Mouse (Mus musculus) liver, postnatal 0 days (tissue): Measurements from ENCODE around the gene Plet1. TPM values are rescaled to one million over a fixed set of nuclear protein-coding genes. Genes with fewer than 3 reads are reported as not detected.

Experiments used
- ATAC-seq: fragments of 200-750 bp; cut with Nextera tagmentation; 2 replicates; pipeline ENCODE4 v1.8.0; 2017; ENCODE audit warnings: mild to moderate bottlenecking, moderate library complexity
- DNase-seq: peaks from one replicate; pipeline ENCODE4 v3.0.0-alpha.2; 2016
- H3K27ac ChIP-seq: fragments of 300-500 bp; sonication (generic); 2 replicates; pipeline ENCODE4 v1.5.1; 2014; ENCODE audit warnings: antibody characterized with exemption, moderate library complexity, mild to moderate bottlenecking, low read depth
- H3K27me3 ChIP-seq: fragments of 300-500 bp; sonication (generic); 2 replicates; pipeline ENCODE4 v1.6.1; 2014; ENCODE audit warnings: low read length, control low read depth, mixed read lengths; ENCODE audit not compliant: insufficient read depth
- H3K36me3 ChIP-seq: fragments of 300-500 bp; sonication (generic); replicated peaks from 2 replicates; pipeline ENCODE4 v1.6.1; 2014; ENCODE audit warnings: mild to moderate bottlenecking, control low read depth, low read length, moderate library complexity, mixed read lengths; ENCODE audit not compliant: insufficient read depth
- H3K4me1 ChIP-seq: fragments of 300-500 bp; sonication (generic); 2 replicates; pipeline ENCODE4 v1.6.1; 2014; ENCODE audit warnings: antibody characterized with exemption, mild to moderate bottlenecking, control low read depth; ENCODE audit not compliant: insufficient read depth
- H3K4me2 ChIP-seq: fragments of 300-500 bp; sonication (generic); 2 replicates; pipeline ENCODE4 v1.6.1; 2014; ENCODE audit warnings: low read depth, mild to moderate bottlenecking, low read length, moderate library complexity, mixed read lengths
- H3K4me3 ChIP-seq: fragments of 300-500 bp; sonication (generic); 2 replicates; pipeline ENCODE4 v1.5.1; 2014; ENCODE audit warnings: low read depth, low read length
- H3K9ac ChIP-seq: fragments of 300-500 bp; sonication (generic); replicated peaks from 2 replicates; pipeline ENCODE4 v1.6.1; 2014; ENCODE audit warnings: mild to moderate bottlenecking, moderate library complexity
- H3K9me3 ChIP-seq: fragments of 300-500 bp; sonication (generic); 2 replicates; pipeline ENCODE4 v1.6.1; 2016; ENCODE audit warnings: mild to moderate bottlenecking, control low read depth, low read length, mixed read lengths
- CTCF ChIP-seq: sonication (generic); IDR thresholded peaks from 2 replicates; pipeline ENCODE4 v1.5.1; 2016; ENCODE audit warnings: antibody characterized with exemption, low read depth
- EP300 ChIP-seq: IDR thresholded peaks from 2 replicates; pipeline ENCODE4 v1.6.1; 2016; ENCODE audit warnings: antibody characterized with exemption, low read depth, mild to moderate bottlenecking
- WGBS: fragments of 180-500 bp; shearing (Covaris S2); extraction: QIAGEN DNeasy Blood & Tissue Kit; methylation state at CpG from one replicate; pipeline ENCODE4 v1.1.7; 2014; ENCODE audit not compliant: insufficient replicate concordance; 5-methylcytosine and 5-hydroxymethylcytosine counted together
- polyA plus RNA-seq: library from polyadenylated mRNA; unstranded; fragments of >200 nt; fragmentation: Nextera tagmentation; extraction: Ambion mirVana; gene quantifications from 2 replicates; pipeline ENCODE4 v1.2.1, GENCODE M21; 2015

Gene Plet1
- polyA plus RNA-seq, 1 experiment from 2014 or later = 1.0 TPM

DNA sequence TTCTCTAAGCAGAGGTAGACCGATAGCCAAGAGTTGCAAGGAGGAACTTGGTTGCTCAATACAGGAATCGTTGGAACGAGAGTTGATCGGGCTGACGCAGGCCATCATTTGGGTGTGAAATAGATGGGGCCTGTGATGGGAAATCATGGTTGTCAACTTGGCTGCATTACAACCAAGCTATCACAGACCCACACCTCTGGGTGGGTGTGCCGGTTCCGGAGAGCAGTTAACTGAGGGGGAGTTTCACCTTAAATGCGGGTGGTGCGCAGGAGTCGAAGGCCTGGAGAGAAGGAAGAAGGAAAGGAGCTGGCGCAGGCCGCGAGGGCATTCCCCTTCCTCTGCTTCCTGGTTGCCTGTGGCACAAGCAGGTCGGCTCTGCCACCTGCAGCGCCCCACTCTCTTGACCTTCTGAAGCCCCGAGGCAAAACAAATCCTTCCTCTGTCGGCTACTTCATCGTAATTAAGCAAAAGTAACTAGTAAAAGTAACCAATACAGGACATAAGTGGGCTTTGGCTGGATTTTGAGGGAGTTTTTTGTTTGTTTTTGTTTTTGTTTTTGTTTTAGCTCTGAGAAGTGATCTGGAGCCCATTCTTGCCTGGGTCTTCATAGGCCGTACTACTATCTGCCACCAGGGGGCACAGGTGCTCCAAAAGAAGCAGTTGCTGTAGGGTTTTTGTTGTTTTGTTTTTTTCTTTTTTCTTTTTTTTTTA lies 31.7 kb upstream of the Plet1 start:
- DNase-seq (peak; percentile 78), ATAC-seq (peak; percentile 71)
- no peaks in the 10 kb centered on the region for H3K36me3 ChIP-seq
- no peaks in the 10 kb centered on the region for H3K9me3 ChIP-seq
- TF ChIP-seq CTCF (peak; percentile 89), EP300 (no peak)
- H3K4me1 ChIP-seq = peaks cover 7% of the 10 kb centered on the region; the same call in 1 of the 2 replicates
- H3K27me3 ChIP-seq = no peaks in the 10 kb centered on the region
- WGBS = 23% methylated on average over 19 of the region's 19 CpGs
- H3K9ac ChIP-seq = peak overlapping the region; percentile 59
- peak overlapping the region; percentile 23 for H3K4me3 ChIP-seq
- peak overlapping the region; percentile 72 for H3K4me2 ChIP-seq
- peak overlapping the region; percentile 64; the same call in 1 of the 2 replicates for H3K27ac ChIP-seq

DNA sequence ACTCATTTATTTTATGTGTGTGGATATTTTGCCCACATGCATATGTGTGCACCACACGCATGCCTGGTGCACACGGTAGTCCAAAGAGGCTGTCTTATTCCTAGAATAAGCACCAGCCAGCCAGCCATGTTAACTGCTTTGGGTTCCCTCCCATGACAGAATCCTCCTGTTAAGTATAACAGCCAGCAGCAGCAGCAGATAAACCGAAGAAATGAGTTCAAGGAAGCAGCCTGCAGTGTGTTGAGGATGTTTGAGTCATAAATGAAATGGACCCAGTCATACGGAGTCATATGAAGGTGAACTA lies 31.2 kb upstream of the Plet1 start:
- ATAC-seq (no peak), DNase-seq (no peak)
- no peaks in the 10 kb centered on the region for H3K27me3 ChIP-seq
- no peak overlapping the region for H3K9ac ChIP-seq
- no peak overlapping the region for H3K27ac ChIP-seq
- H3K4me2 ChIP-seq = peak overlapping the region; percentile 72; the same call in 1 of the 2 replicates
- no peaks in the 10 kb centered on the region for H3K36me3 ChIP-seq
- no peak overlapping the region for H3K4me3 ChIP-seq
- peaks cover 7% of the 10 kb centered on the region; the same call in 1 of the 2 replicates for H3K4me1 ChIP-seq
- TF ChIP-seq EP300 = no peak
- TF ChIP-seq CTCF = no peak
- no peaks in the 10 kb centered on the region for H3K9me3 ChIP-seq
- WGBS = 27% methylated on average over 4 of the region's 4 CpGs

- TF ChIP-seq EP300 = no peak
- TF ChIP-seq CTCF = no peak
- no peaks in the 10 kb centered on the region for H3K27me3 ChIP-seq
- H3K27ac ChIP-seq = peak overlapping the region; percentile 52
- no peak overlapping the region for H3K4me3 ChIP-seq
- H3K36me3 ChIP-seq = no peaks in the 10 kb centered on the region
- no peak overlapping the region for H3K4me2 ChIP-seq
- no peak overlapping the region; the same call in 1 of the 2 replicates for H3K9ac ChIP-seq
- H3K4me1 ChIP-seq = peaks cover 20% of the 10 kb centered on the region
- DNase-seq (no peak), ATAC-seq (peak; percentile 85)
- H3K9me3 ChIP-seq = no peaks in the 10 kb centered on the region
- WGBS = 27% methylated on average over 5 of the region's 5 CpGs
These were observed 23.8 kb upstream of the Plet1 start for GRCm38 (mm10) chr9:50470377-50471100.

GRCm38 (mm10) chr9:50471181-50471901 lies 23.0 kb upstream of the Plet1 start:
- no peak for TF ChIP-seq CTCF
- TF ChIP-seq EP300 = no peak
- H3K4me2 ChIP-seq = no peak overlapping the region
- H3K9ac ChIP-seq = no peak overlapping the region
- no peaks in the 10 kb centered on the region for H3K27me3 ChIP-seq
- peaks cover 20% of the 10 kb centered on the region for H3K4me1 ChIP-seq
- 42% methylated on average over 13 of the region's 13 CpGs for WGBS
- peak overlapping the region; percentile 52 for H3K27ac ChIP-seq
- DNase-seq = no peak
- H3K4me3 ChIP-seq = no peak overlapping the region
- ATAC-seq = no peak
- no peaks in the 10 kb centered on the region for H3K36me3 ChIP-seq
- no peaks in the 10 kb centered on the region for H3K9me3 ChIP-seq

GRCm38 (mm10) chr9:50475318-50475717 lies 19.0 kb upstream of the Plet1 start:
- Histone ChIP-seq H3K9me3 (no peaks in the 10 kb centered on the region), H3K27me3 (no peaks in the 10 kb centered on the region), H3K4me2 (no peak overlapping the region), H3K4me3 (no peak overlapping the region), H3K9ac (no peak overlapping the region), H3K27ac (no peak overlapping the region), H3K4me1 (peaks cover 18% of the 10 kb centered on the region), H3K36me3 (no peaks in the 10 kb centered on the region)
- WGBS = 74% methylated on average over 7 of the region's 7 CpGs
- ATAC-seq (no peak), DNase-seq (no peak)
- TF ChIP-seq CTCF = no peak
- no peak for TF ChIP-seq EP300

DNA sequence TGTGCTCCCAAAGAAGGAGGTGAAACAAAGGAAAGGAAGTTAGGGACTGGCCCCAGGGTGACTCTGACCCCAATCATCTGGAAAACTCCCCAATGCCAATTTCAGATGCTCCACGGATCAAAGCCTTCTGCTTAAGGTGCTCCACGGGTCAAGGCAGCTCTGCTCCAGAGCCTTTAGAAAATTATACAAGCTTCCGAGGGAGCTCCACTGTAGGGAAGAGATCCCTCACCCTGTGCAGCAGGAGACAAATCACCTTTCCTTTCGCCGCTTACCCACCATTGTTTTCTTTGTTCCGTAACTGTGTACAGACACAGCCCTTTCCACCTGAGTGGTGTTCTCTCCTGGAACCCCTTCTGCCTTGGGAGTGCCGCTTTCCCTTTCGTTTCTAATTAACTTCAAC lies 18.6 kb upstream of the Plet1 start:
- no peak for DNase-seq
- H3K4me2 ChIP-seq = no peak overlapping the region
- no peak overlapping the region for H3K9ac ChIP-seq
- no peak for TF ChIP-seq CTCF
- no peaks in the 10 kb centered on the region for H3K36me3 ChIP-seq
- H3K4me3 ChIP-seq = no peak overlapping the region
- no peak overlapping the region for H3K27ac ChIP-seq
- no peaks in the 10 kb centered on the region for H3K27me3 ChIP-seq
- no peaks in the 10 kb centered on the region for H3K9me3 ChIP-seq
- H3K4me1 ChIP-seq = peaks cover 13% of the 10 kb centered on the region
- 71% methylated on average over 8 of the region's 8 CpGs for WGBS
- no peak for ATAC-seq
